Mouse (Mus musculus): Measurements from ENCODE around the gene Prss57.
A peak's percentile ranks its signal among the peaks of the same experiment; 100 is the strongest.

- TF ChIP-seq EP300 (IDR thresholded peaks at IDR 0.05) = no peak
- peak; percentile 59 for TF ChIP-seq CTCF (IDR thresholded peaks at IDR 0.05)
Observed at GRCm38 (mm10) chr10:79738259-79738658, 52.5 kb downstream of the Prss57 start.

Data from lung, postnatal 0 days (tissue).